Mouse (Mus musculus): ENCODE measurements at regions not wholly inside any gene's neighbourhood (a gene's known extent, or its start where the extent isn't known, plus 50 kb on each side); places are given as distances from the start of the nearest gene placed in this dataset.

GRCm38 (mm10) chr10:24453507-24453906, 141.7 kb upstream of the Ccn2 start:
- H3K4me3 ChIP-seq (replicated peaks in 1 of 3; ENCODE audit: low read depth in 2 of 3, low read length in 2 of 3, poor library complexity in 1 of 3): no peak overlapping the region
- no peaks in the 10 kb centered on the region for H3K9me3 ChIP-seq (replicated peaks; ENCODE audit: low read length)
- no peaks in the 10 kb centered on the region for H3K27me3 ChIP-seq (replicated peaks)
- TF ChIP-seq EP300 (IDR thresholded peaks at IDR 0.05; ENCODE audit: low read length) (no peak), MAFK (IDR thresholded peaks at IDR 0.05; ENCODE audit: insufficient replicate concordance, low read length) (no peak), MYC (IDR thresholded peaks at IDR 0.05; ENCODE audit: low read depth, low read length) (no peak), USF1 (IDR thresholded peaks at IDR 0.05; ENCODE audit: low read depth, low read length) (no peak), POLR2AphosphoS2 (IDR thresholded peaks at IDR 0.05; ENCODE audit: low read depth, low read length) (no peak), GABPA (IDR thresholded peaks at IDR 0.05; ENCODE audit: insufficient replicate concordance, low read depth, low read length) (no peak), PAX5 (IDR thresholded peaks at IDR 0.05; ENCODE audit: low read length) (no peak), ETS1 (conservative IDR thresholded peaks at IDR 0.05; ENCODE audit: low read depth, low read length) (no peak), NRF1 (IDR thresholded peaks at IDR 0.05; ENCODE audit: low read depth, low read length) (no peak), UBTF (IDR thresholded peaks at IDR 0.05; ENCODE audit: low read depth, low read length) (no peak), BHLHE40 (IDR thresholded peaks at IDR 0.05; ENCODE audit: low read depth, low read length) (no peak), MEF2A (IDR thresholded peaks at IDR 0.05; ENCODE audit: borderline replicate concordance, low read depth, low read length) (no peak), ZKSCAN1 (IDR thresholded peaks at IDR 0.05; ENCODE audit: borderline replicate concordance, low read depth, low read length) (no peak), IRF4 (IDR thresholded peaks at IDR 0.05; ENCODE audit: low read depth, low read length) (no peak), HCFC1 (IDR thresholded peaks at IDR 0.05; ENCODE audit: low read depth, low read length) (no peak), ELF1 (IDR thresholded peaks at IDR 0.05; ENCODE audit: low read depth, low read length) (no peak), CHD1 (IDR thresholded peaks at IDR 0.05; ENCODE audit: low read depth, low read length) (no peak), ZMIZ1 (IDR thresholded peaks at IDR 0.05; ENCODE audit: low read depth, low read length) (no peak)
- H3K27ac ChIP-seq (ENCODE audit: insufficient read depth, low read depth): no peak overlapping the region
- H3K4me2 ChIP-seq (ENCODE audit: insufficient read depth, low read depth, poor library complexity, severe bottlenecking): no peak overlapping the region
- H3K79me2 ChIP-seq (replicated peaks; ENCODE audit: control insufficient read depth, extremely low read depth, insufficient read depth, poor library complexity, severe bottlenecking): no peaks in the 10 kb centered on the region
- no peaks in the 10 kb centered on the region for H3K36me3 ChIP-seq (replicated peaks in 1 of 2; ENCODE audit: control insufficient read depth in 1 of 2, insufficient read depth in 1 of 2, low read length in 1 of 2)
- no peaks in the 10 kb centered on the region for H3K4me1 ChIP-seq (ENCODE audit: control insufficient read depth in 1 of 2, insufficient read depth in 2 of 2)
- DNase-seq (ENCODE audit: extremely low read depth): no peak
- H3K9ac ChIP-seq (ENCODE audit: insufficient read depth, low read depth): no peak overlapping the region
- in situ Hi-C loops (cut with MboI; ENCODE audit: low pct_ligation_motif_present, low pct_unique_long_range_greater_than_20kb, low sequenced_read_pairs) (no loop called here), dilution Hi-C loops (cut with MboI; ENCODE audit: extremely low pct_ligation_motif_present, extremely low pct_unique_long_range_greater_than_20kb, low sequenced_read_pairs) (no loop called here)

- dilution Hi-C loops (cut with MboI; ENCODE audit: extremely low pct_ligation_motif_present, extremely low pct_unique_long_range_greater_than_20kb, low sequenced_read_pairs): no loop called here
- Histone ChIP-seq H3K27me3 (replicated peaks) (no peaks in the 10 kb centered on the region), H3K4me2 (ENCODE audit: insufficient read depth, low read depth, poor library complexity, severe bottlenecking) (no peak overlapping the region), H3K36me3 (replicated peaks in 1 of 2; ENCODE audit: control insufficient read depth in 1 of 2, insufficient read depth in 1 of 2, low read length in 1 of 2) (no peaks in the 10 kb centered on the region), H3K4me3 (replicated peaks in 1 of 3; ENCODE audit: low read depth in 2 of 3, low read length in 2 of 3, poor library complexity in 1 of 3) (no peak overlapping the region), H3K79me2 (replicated peaks; ENCODE audit: control insufficient read depth, extremely low read depth, insufficient read depth, poor library complexity, severe bottlenecking) (no peaks in the 10 kb centered on the region), H3K9ac (ENCODE audit: insufficient read depth, low read depth) (no peak overlapping the region), H3K9me3 (replicated peaks; ENCODE audit: low read length) (no peaks in the 10 kb centered on the region), H3K4me1 (ENCODE audit: control insufficient read depth in 1 of 2, insufficient read depth in 2 of 2) (no peaks in the 10 kb centered on the region), H3K27ac (ENCODE audit: insufficient read depth, low read depth) (no peak overlapping the region)
- TF ChIP-seq TCF12 (IDR thresholded peaks at IDR 0.05; ENCODE audit: low read depth, low read length) (no peak), MAX (IDR thresholded peaks at IDR 0.05; ENCODE audit: low read length) (no peak), TBP (conservative IDR thresholded peaks at IDR 0.05; ENCODE audit: low read depth, low read length) (no peak), CTCF (conservative IDR thresholded peaks at IDR 0.05 in 1 of 2, IDR thresholded peaks at IDR 0.05 in 1 of 2; ENCODE audit: low read depth in 2 of 2, low read length in 2 of 2) (no peak), EP300 (IDR thresholded peaks at IDR 0.05; ENCODE audit: low read length) (no peak), MAFK (IDR thresholded peaks at IDR 0.05; ENCODE audit: insufficient replicate concordance, low read length) (no peak), CHD2 (IDR thresholded peaks at IDR 0.05; ENCODE audit: low read length) (no peak), ETS1 (conservative IDR thresholded peaks at IDR 0.05; ENCODE audit: low read depth, low read length) (no peak), BHLHE40 (IDR thresholded peaks at IDR 0.05; ENCODE audit: low read depth, low read length) (no peak), GABPA (IDR thresholded peaks at IDR 0.05; ENCODE audit: insufficient replicate concordance, low read depth, low read length) (no peak), SMC3 (IDR thresholded peaks at IDR 0.05; ENCODE audit: low read depth, low read length) (no peak), CHD1 (IDR thresholded peaks at IDR 0.05; ENCODE audit: low read depth, low read length) (no peak), SIN3A (IDR thresholded peaks at IDR 0.05; ENCODE audit: low read length) (no peak), ZNF384 (IDR thresholded peaks at IDR 0.05; ENCODE audit: low read depth, low read length) (no peak), ZMIZ1 (IDR thresholded peaks at IDR 0.05; ENCODE audit: low read depth, low read length) (no peak), HCFC1 (IDR thresholded peaks at IDR 0.05; ENCODE audit: low read depth, low read length) (no peak)
- in situ Hi-C loops (cut with MboI; ENCODE audit: low pct_ligation_motif_present, low pct_unique_long_range_greater_than_20kb, low sequenced_read_pairs): no loop called here
- DNase-seq (ENCODE audit: extremely low read depth): no peak
Observed at GRCm38 (mm10) chr10:24458667-24459066, 136.6 kb upstream of the Ccn2 start.

Data from CH12.LX (cell line).